Mouse (Mus musculus) limb, embryonic 13.5 days (tissue): ENCODE data around the gene Fh1. TPM values are rescaled to one million over a fixed set of nuclear protein-coding genes. Genes with fewer than 3 reads are reported as not detected.

Source experiments
- ATAC-seq: fragments of 200-750 bp; cut with Nextera tagmentation; 2 replicates; pipeline ENCODE4 v1.8.0; 2017; ENCODE audit warnings: low read depth, moderate number of reproducible peaks, moderate TSS enrichment; ENCODE audit not compliant: low FRiP score
- H3K27ac ChIP-seq: fragments of 300-500 bp; sonication (generic); 2 replicates; pipeline ENCODE4 v1.5.1; 2015; ENCODE audit warnings: inconsistent platforms, mild to moderate bottlenecking, moderate library complexity
- H3K27me3 ChIP-seq: fragments of 300-500 bp; sonication (generic); 2 replicates; pipeline ENCODE4 v1.6.1; 2015; ENCODE audit warnings: mild to moderate bottlenecking, inconsistent platforms
- H3K36me3 ChIP-seq: fragments of 300-500 bp; sonication (generic); 2 replicates; pipeline ENCODE4 v1.6.1; 2015; ENCODE audit warnings: inconsistent platforms, mild to moderate bottlenecking, moderate library complexity
- H3K4me1 ChIP-seq: fragments of 300-500 bp; sonication (generic); 2 replicates; pipeline ENCODE4 v1.6.1; 2015; ENCODE audit warnings: inconsistent platforms
- H3K4me2 ChIP-seq: fragments of 300-500 bp; sonication (generic); replicated peaks from 2 replicates; pipeline ENCODE4 v1.6.1; 2015; ENCODE audit warnings: inconsistent platforms, mild to moderate bottlenecking, moderate library complexity
- H3K4me3 ChIP-seq: fragments of 300-500 bp; sonication (generic); 2 replicates; pipeline ENCODE4 v1.5.1; 2015; ENCODE audit warnings: moderate library complexity, mild to moderate bottlenecking, inconsistent platforms
- H3K9ac ChIP-seq: fragments of 300-500 bp; sonication (generic); 2 replicates; pipeline ENCODE4 v1.6.1; 2015; ENCODE audit warnings: mild to moderate bottlenecking, inconsistent platforms
- H3K9me3 ChIP-seq: fragments of 300-500 bp; sonication (generic); 2 replicates; pipeline ENCODE4 v1.6.1; 2016; ENCODE audit warnings: inconsistent platforms
- WGBS: fragments of 180-500 bp; shearing (Covaris S2); methylation state at CpG from one replicate; pipeline ENCODE4 v1.1.7; 2015; 5-methylcytosine and 5-hydroxymethylcytosine counted together
- polyA plus RNA-seq: library from polyadenylated mRNA; unstranded; fragments of >200 nt; fragmentation: Nextera tagmentation; extraction: Ambion mirVana; gene quantifications from 2 replicates; pipeline ENCODE4 v1.2.1, GENCODE M21; 2015

The Fh1 gene
- polyA plus RNA-seq, 1 experiment from 2014 or later = 111 TPM

- H3K4me2 ChIP-seq = no peak overlapping the region
- no peak overlapping the region for H3K4me3 ChIP-seq
- no peaks in the 10 kb centered on the region for H3K4me1 ChIP-seq
- no peaks in the 10 kb centered on the region for H3K36me3 ChIP-seq
- no peak for ATAC-seq
- WGBS = 78% methylated on average over 2 of the region's 2 CpGs
- H3K9ac ChIP-seq = no peak overlapping the region
- no peak overlapping the region for H3K27ac ChIP-seq
- H3K9me3 ChIP-seq = no peaks in the 10 kb centered on the region
- no peaks in the 10 kb centered on the region for H3K27me3 ChIP-seq
These were observed 51.3 kb downstream of the Fh1 start for GRCm38 (mm10) chr1:175574129-175574528.

GRCm38 (mm10) chr1:175565579-175566103 lies 59.8 kb downstream of the Fh1 start:
- Histone ChIP-seq H3K36me3 (no peaks in the 10 kb centered on the region), H3K4me3 (no peak overlapping the region), H3K9me3 (no peaks in the 10 kb centered on the region), H3K27me3 (no peaks in the 10 kb centered on the region), H3K9ac (no peak overlapping the region), H3K27ac (no peak overlapping the region), H3K4me1 (peaks cover 5% of the 10 kb centered on the region), H3K4me2 (no peak overlapping the region)
- WGBS = 77% methylated on average over 6 of the region's 6 CpGs
- ATAC-seq = no peak

GRCm38 (mm10) chr1:175564321-175564720 lies 61.1 kb downstream of the Fh1 start:
- Histone ChIP-seq H3K4me2 (no peak overlapping the region), H3K4me1 (peaks cover 5% of the 10 kb centered on the region), H3K4me3 (no peak overlapping the region), H3K9me3 (no peaks in the 10 kb centered on the region), H3K27ac (no peak overlapping the region), H3K36me3 (no peaks in the 10 kb centered on the region), H3K27me3 (no peaks in the 10 kb centered on the region), H3K9ac (no peak overlapping the region)
- ATAC-seq = no peak
- 85% methylated on average over 4 of the region's 4 CpGs for WGBS

GRCm38 (mm10) chr1:175562379-175562778 lies 63.1 kb downstream of the Fh1 start:
- ATAC-seq = no peak
- Histone ChIP-seq H3K9me3 (no peaks in the 10 kb centered on the region), H3K27me3 (no peaks in the 10 kb centered on the region), H3K4me1 (peaks cover 5% of the 10 kb centered on the region), H3K36me3 (no peaks in the 10 kb centered on the region), H3K4me3 (no peak overlapping the region), H3K27ac (no peak overlapping the region), H3K4me2 (no peak overlapping the region), H3K9ac (no peak overlapping the region)
- WGBS = 83% methylated on average over 2 of the region's 2 CpGs

- no peak for ATAC-seq
- H3K27ac ChIP-seq = no peak overlapping the region
- H3K27me3 ChIP-seq = no peaks in the 10 kb centered on the region
These were observed 63.6 kb downstream of the Fh1 start for GRCm38 (mm10) chr1:175561806-175562205.

GRCm38 (mm10) chr1:175554641-175555040 lies 70.8 kb downstream of the Fh1 start:
- H3K27ac ChIP-seq = no peak overlapping the region
- no peaks in the 10 kb centered on the region for H3K4me1 ChIP-seq
- H3K27me3 ChIP-seq = no peaks in the 10 kb centered on the region
- no peak overlapping the region for H3K4me3 ChIP-seq
- ATAC-seq = no peak
- no peaks in the 10 kb centered on the region for H3K9me3 ChIP-seq
- no peaks in the 10 kb centered on the region for H3K36me3 ChIP-seq
- WGBS = 89% methylated on average over 1 of the region's 1 CpGs
- no peak overlapping the region for H3K4me2 ChIP-seq
- H3K9ac ChIP-seq = no peak overlapping the region

More at GRCm38 (mm10) chr1:175561806-175562205, 63.6 kb downstream of the Fh1 start:
- Histone ChIP-seq H3K9me3 (no peaks in the 10 kb centered on the region), H3K4me2 (no peak overlapping the region), H3K4me3 (no peak overlapping the region), H3K4me1 (peaks cover 5% of the 10 kb centered on the region), H3K36me3 (no peaks in the 10 kb centered on the region), H3K9ac (no peak overlapping the region)

- Histone ChIP-seq H3K4me3 (no peak overlapping the region), H3K4me2 (no peak overlapping the region)
- ATAC-seq = no peak
These were observed 73.0 kb downstream of the Fh1 start for GRCm38 (mm10) chr1:175552474-175552873.

GRCm38 (mm10) chr1:175550586-175550985 lies 74.8 kb downstream of the Fh1 start:
- Histone ChIP-seq H3K27me3 (no peaks in the 10 kb centered on the region), H3K27ac (no peak overlapping the region), H3K4me1 (no peaks in the 10 kb centered on the region), H3K4me3 (no peak overlapping the region), H3K9ac (no peak overlapping the region), H3K9me3 (no peaks in the 10 kb centered on the region), H3K36me3 (no peaks in the 10 kb centered on the region), H3K4me2 (no peak overlapping the region)
- WGBS = 65% methylated on average over 1 of the region's 1 CpGs
- no peak for ATAC-seq

More at GRCm38 (mm10) chr1:175552474-175552873, 73.0 kb downstream of the Fh1 start:
- no peaks in the 10 kb centered on the region for H3K4me1 ChIP-seq
- H3K27me3 ChIP-seq = no peaks in the 10 kb centered on the region
- no peak overlapping the region for H3K27ac ChIP-seq
- 73% methylated on average over 3 of the region's 3 CpGs for WGBS
- H3K9ac ChIP-seq = no peak overlapping the region
- H3K9me3 ChIP-seq = no peaks in the 10 kb centered on the region
- no peaks in the 10 kb centered on the region for H3K36me3 ChIP-seq

Other genes with a start within 250 kb of the Fh1 start
- 0.40 and 0.52 TPM in 2 replicates for gene Rgs7, start 133.1 kb downstream of the Fh1 start, polyA plus RNA-seq
- 0.22 and 0.31 TPM in 2 replicates for gene Kmo, start 5.3 kb downstream of the Fh1 start, polyA plus RNA-seq
- gene Opn3, start 67.1 kb upstream of the Fh1 start, polyA plus RNA-seq = 5.8 and 6.3 TPM in 2 replicates
- 1.4 and 1.7 TPM in 2 replicates for gene Chml, start 67.3 kb upstream of the Fh1 start, polyA plus RNA-seq
- gene Wdr64, start 73.0 kb upstream of the Fh1 start, polyA plus RNA-seq = not detected in 2 replicates